Mouse (Mus musculus): ENCODE measurements at regions not wholly inside any gene's neighbourhood (a gene's known extent, or its start where the extent isn't known, plus 50 kb on each side); places are given as distances from the start of the nearest gene placed in this dataset.

GRCm38 (mm10) chr15:102800049-102800448 is 78.1 kb upstream of the Calcoco1 start:
- TF ChIP-seq CTCF (IDR thresholded peaks at IDR 0.05; ENCODE audit: control insufficient read depth, insufficient read depth, insufficient read length), result no peak
- TF ChIP-seq MYOG (IDR thresholded peaks at IDR 0.05; ENCODE audit: control insufficient read depth, extremely low read depth, insufficient read length), result no peak
- TF ChIP-seq MAX (IDR thresholded peaks at IDR 0.05), result no peak
